Comparison of ENCODE assay signal across 27 mouse cellular contexts in the genomic region with DNA sequence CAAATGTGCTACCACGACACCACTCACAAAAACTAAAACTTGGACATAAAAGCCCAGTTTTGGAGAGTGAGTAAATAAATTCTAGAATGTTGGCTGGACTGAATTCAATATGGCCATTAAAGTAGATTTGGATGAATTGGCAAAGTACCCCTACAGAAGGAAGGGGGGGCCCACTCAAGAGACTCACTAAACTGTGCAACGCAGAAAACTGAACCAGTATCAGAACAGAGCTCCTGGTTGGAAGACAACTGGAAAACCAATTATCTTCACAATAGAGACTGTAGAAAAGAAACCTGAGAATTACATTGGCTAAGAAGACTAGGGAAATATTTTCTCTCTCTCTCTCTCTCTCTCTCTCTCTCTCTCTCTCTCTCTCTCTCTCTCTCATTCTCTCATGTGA.
"Had no signal": no experiment of that assay in that cellular context is flagged by ENCODE, and none has a peak within 500 bp of the region (broad histone marks: within the 10 kb centered on the region; RNA-seq: fewer than 3 reads in every experiment).

No protein-coding gene starts in this region.

- H3K36me3 ChIP-seq: heart, embryonic 13.5 days; heart, embryonic 15.5 days; hindbrain, embryonic 13.5 days; hindbrain, embryonic 15.5 days; kidney, embryonic 15.5 days; liver, embryonic 13.5 days; liver, embryonic 15.5 days had no signal

- H3K4me2 ChIP-seq: heart, embryonic 11.5 days; heart, embryonic 13.5 days; heart, embryonic 15.5 days; hindbrain, embryonic 13.5 days; hindbrain, embryonic 15.5 days; kidney, embryonic 15.5 days; liver, embryonic 11.5 days; liver, embryonic 13.5 days; liver, embryonic 15.5 days had no signal

- ATAC-seq: hindbrain, postnatal 0 days; intestine, embryonic 16.5 days had no signal

- H3K27ac ChIP-seq: heart, adult 2 months; heart, embryonic 13.5 days; heart, embryonic 15.5 days; hindbrain, embryonic 13.5 days; hindbrain, embryonic 15.5 days; hindbrain, postnatal 0 days; kidney, embryonic 15.5 days; kidney, postnatal 0 days; left cerebral cortex, adult 2 months; liver, embryonic 13.5 days; liver, embryonic 15.5 days had no signal

- H3K27me3 ChIP-seq: heart, embryonic 13.5 days; heart, embryonic 15.5 days; hindbrain, embryonic 13.5 days; hindbrain, embryonic 15.5 days; liver, embryonic 13.5 days; liver, embryonic 15.5 days had no signal

- DNase-seq: gastrocnemius, postnatal 14 days; gastrocnemius, postnatal 36 days; heart, adult 11 months; heart, adult 2 months; heart, postnatal 14 days; heart, postnatal 36 days; kidney, adult 11 months; kidney, adult 2 months; kidney, adult 9 months; kidney, postnatal 14 days; kidney, postnatal 36 days; layer of hippocampus, adult 9-11 months; layer of hippocampus, postnatal 36 days; liver; liver, embryonic 13.5 days had no signal

- H3K4me1 ChIP-seq: heart, embryonic 15.5 days had no signal

- H3K4me3 ChIP-seq: heart, adult 2 months; heart, embryonic 13.5 days; heart, embryonic 15.5 days; hindbrain, embryonic 13.5 days; hindbrain, embryonic 15.5 days; kidney, embryonic 15.5 days; left cerebral cortex, adult 2 months; liver, embryonic 13.5 days; liver, embryonic 15.5 days had no signal

- H3K9me3 ChIP-seq: heart, embryonic 13.5 days; heart, embryonic 15.5 days; hindbrain, embryonic 13.5 days; hindbrain, embryonic 15.5 days; kidney, embryonic 15.5 days; liver, embryonic 13.5 days; liver, embryonic 15.5 days had no signal

- H3K9ac ChIP-seq: heart, embryonic 13.5 days; heart, embryonic 15.5 days; hindbrain, embryonic 13.5 days; hindbrain, embryonic 15.5 days; kidney, embryonic 15.5 days; liver, embryonic 13.5 days; liver, embryonic 15.5 days had no signal
